Mouse (Mus musculus) heart, embryonic 12.5 days (tissue): Measurements from ENCODE around the gene Muc5b. TPM values are rescaled to one million over a fixed set of nuclear protein-coding genes. Genes with fewer than 3 reads are reported as not detected.

Experiments
- ATAC-seq: fragments of 200-750 bp; cut with Nextera tagmentation; 2 replicates; pipeline ENCODE4 v1.8.0; 2017; ENCODE audit warnings: moderate TSS enrichment, moderate library complexity; ENCODE audit not compliant: insufficient number of reproducible peaks, low FRiP score
- H3K27ac ChIP-seq: fragments of 300-500 bp; sonication (generic); 2 replicates; pipeline ENCODE4 v1.5.1; 2016; ENCODE audit warnings: mild to moderate bottlenecking, moderate library complexity; ENCODE audit not compliant: poor library complexity, severe bottlenecking
- H3K27me3 ChIP-seq: fragments of 300-500 bp; sonication (generic); replicated peaks from 2 replicates; pipeline ENCODE4 v1.6.1; 2016; ENCODE audit warnings: mild to moderate bottlenecking, moderate library complexity
- H3K36me3 ChIP-seq: fragments of 300-500 bp; sonication (generic); 2 replicates; pipeline ENCODE4 v1.6.1; 2016; ENCODE audit warnings: mild to moderate bottlenecking, moderate library complexity
- H3K4me1 ChIP-seq: fragments of 300-500 bp; sonication (generic); replicated peaks from 2 replicates; pipeline ENCODE4 v1.6.1; 2016; ENCODE audit warnings: mild to moderate bottlenecking
- H3K4me2 ChIP-seq: fragments of 300-500 bp; sonication (generic); 2 replicates; pipeline ENCODE4 v1.6.1; 2016; ENCODE audit warnings: mild to moderate bottlenecking, moderate library complexity
- H3K4me3 ChIP-seq: fragments of 300-500 bp; sonication (generic); 2 replicates; pipeline ENCODE4 v1.5.1; 2016; ENCODE audit warnings: mild to moderate bottlenecking
- H3K9ac ChIP-seq: fragments of 300-500 bp; sonication (generic); 2 replicates; pipeline ENCODE4 v1.6.1; 2016; ENCODE audit warnings: mild to moderate bottlenecking, moderate library complexity
- H3K9me3 ChIP-seq: fragments of 300-500 bp; sonication (generic); replicated peaks from 2 replicates; pipeline ENCODE4 v1.6.1; 2016; ENCODE audit warnings: mild to moderate bottlenecking, moderate library complexity
- WGBS: fragments of 180-500 bp; shearing (Covaris S2); methylation state at CpG from one replicate; pipeline ENCODE4 v1.1.7; 2016; 5-methylcytosine and 5-hydroxymethylcytosine counted together
- polyA plus RNA-seq: library from polyadenylated mRNA; unstranded; fragments of >200 nt; fragmentation: Nextera tagmentation; extraction: Ambion mirVana; gene quantifications from 2 replicates; pipeline ENCODE4 v1.2.1, GENCODE M21; 2016

Muc5b gene
- polyA plus RNA-seq, 1 experiment from 2014 or later, result 0.06 TPM

- Histone ChIP-seq H3K27ac (no peak overlapping the region), H3K9ac (no peak overlapping the region), H3K4me3 (no peak overlapping the region), H3K4me2 (no peak overlapping the region), H3K9me3 (no peaks in the 10 kb centered on the region), H3K27me3 (peaks cover 7% of the 10 kb centered on the region), H3K36me3 (no peaks in the 10 kb centered on the region), H3K4me1 (no peaks in the 10 kb centered on the region)
- WGBS, result 74% methylated on average over 6 of the region's 6 CpGs
- ATAC-seq, result no peak
Observed at GRCm38 (mm10) chr7:141823699-141824098, 15.2 kb upstream of the Muc5b start.

- no peaks in the 10 kb centered on the region for H3K9me3 ChIP-seq
- H3K27me3 ChIP-seq, result peaks cover 7% of the 10 kb centered on the region
- H3K4me1 ChIP-seq, result no peaks in the 10 kb centered on the region
- H3K36me3 ChIP-seq, result no peaks in the 10 kb centered on the region
- H3K4me3 ChIP-seq, result no peak overlapping the region
- no peak overlapping the region for H3K9ac ChIP-seq
- H3K27ac ChIP-seq, result no peak overlapping the region
- WGBS, result 83% methylated on average over 9 of the region's 9 CpGs
- no peak for ATAC-seq
- no peak overlapping the region for H3K4me2 ChIP-seq
Observed at GRCm38 (mm10) chr7:141824398-141824797, 14.5 kb upstream of the Muc5b start.

- Histone ChIP-seq H3K9me3 (no peaks in the 10 kb centered on the region), H3K27me3 (peaks cover 9% of the 10 kb centered on the region; the same call in 1 of the 2 replicates), H3K27ac (0 out of 2 replicates have a peak overlapping the region, but pooled peaks have one; percentile 16), H3K9ac (no peak overlapping the region), H3K4me1 (peaks cover 41% of the 10 kb centered on the region), H3K4me2 (no peak overlapping the region), H3K4me3 (no peak overlapping the region), H3K36me3 (no peaks in the 10 kb centered on the region)
- WGBS, result 73% methylated on average over 7 of the region's 7 CpGs
- no peak for ATAC-seq
Observed at GRCm38 (mm10) chr7:141835941-141836340, 2.9 kb upstream of the Muc5b start.

GRCm38 (mm10) chr7:141836423-141836822, 2.4 kb upstream of the Muc5b start:
- Histone ChIP-seq H3K4me2 (no peak overlapping the region), H3K9me3 (no peaks in the 10 kb centered on the region), H3K9ac (no peak overlapping the region), H3K27me3 (peaks cover 9% of the 10 kb centered on the region; the same call in 1 of the 2 replicates), H3K4me1 (peaks cover 41% of the 10 kb centered on the region), H3K36me3 (no peaks in the 10 kb centered on the region), H3K27ac (no peak overlapping the region), H3K4me3 (no peak overlapping the region)
- no peak for ATAC-seq
- WGBS, result 42% methylated on average over 8 of the region's 8 CpGs

DNA sequence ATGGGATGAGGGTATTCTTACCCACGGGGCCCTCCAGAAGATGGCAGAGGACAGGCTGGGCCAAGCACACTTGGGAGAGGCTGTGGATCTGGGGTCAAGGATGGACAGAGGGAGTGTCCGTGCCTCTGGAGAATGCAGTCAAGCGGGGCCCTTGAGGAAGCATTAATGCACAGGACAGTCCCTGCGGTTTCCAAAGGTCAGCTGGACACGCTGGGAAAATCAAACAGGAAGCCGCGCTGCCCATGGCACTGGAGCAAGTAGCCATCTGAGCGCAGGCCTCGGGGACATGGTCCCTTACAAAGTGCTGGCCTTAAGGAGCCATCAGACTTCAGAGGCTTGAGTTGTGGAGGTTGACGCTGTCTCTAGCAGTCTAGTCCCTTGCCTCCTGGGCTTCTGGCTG, 1.5 kb downstream of the Muc5b start:
- WGBS, result 84% methylated on average over 10 of the region's 10 CpGs

DNA sequence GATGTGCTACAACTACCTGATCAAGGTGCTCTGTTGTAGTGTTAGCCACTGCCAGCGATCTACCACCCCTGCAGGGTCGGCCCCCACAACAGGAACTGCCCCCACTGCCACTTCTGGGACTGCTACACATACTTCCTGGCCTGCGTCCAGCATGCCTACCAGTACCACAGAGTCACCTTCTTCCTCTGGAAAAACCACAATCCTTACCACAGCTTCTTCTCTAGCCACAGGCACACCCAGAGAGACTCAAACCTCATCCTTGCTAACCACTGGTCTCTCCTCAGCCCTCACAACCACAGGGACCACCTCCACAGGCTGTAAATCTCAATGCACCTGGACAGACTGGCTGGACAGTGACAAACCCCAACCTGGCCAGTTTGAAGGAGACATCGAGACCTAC, 22.2 kb downstream of the Muc5b start:
- H3K27me3 ChIP-seq, result no peaks in the 10 kb centered on the region; the same call in 1 of the 2 replicates
- H3K9ac ChIP-seq, result no peak overlapping the region
- H3K4me2 ChIP-seq, result no peak overlapping the region
- no peak overlapping the region for H3K4me3 ChIP-seq
- H3K9me3 ChIP-seq, result no peaks in the 10 kb centered on the region
- 70% methylated on average over 4 of the region's 4 CpGs for WGBS
- H3K27ac ChIP-seq, result no peak overlapping the region
- no peaks in the 10 kb centered on the region for H3K36me3 ChIP-seq
- H3K4me1 ChIP-seq, result no peaks in the 10 kb centered on the region
- no peak for ATAC-seq

More for the DNA sequence above, 1.5 kb downstream of the Muc5b start:
- Histone ChIP-seq H3K27me3 (peaks cover 25% of the 10 kb centered on the region), H3K4me2 (no peak overlapping the region), H3K4me3 (no peak overlapping the region), H3K9ac (no peak overlapping the region), H3K27ac (no peak overlapping the region), H3K36me3 (no peaks in the 10 kb centered on the region), H3K9me3 (no peaks in the 10 kb centered on the region), H3K4me1 (peaks cover 37% of the 10 kb centered on the region)
- no peak for ATAC-seq

DNA sequence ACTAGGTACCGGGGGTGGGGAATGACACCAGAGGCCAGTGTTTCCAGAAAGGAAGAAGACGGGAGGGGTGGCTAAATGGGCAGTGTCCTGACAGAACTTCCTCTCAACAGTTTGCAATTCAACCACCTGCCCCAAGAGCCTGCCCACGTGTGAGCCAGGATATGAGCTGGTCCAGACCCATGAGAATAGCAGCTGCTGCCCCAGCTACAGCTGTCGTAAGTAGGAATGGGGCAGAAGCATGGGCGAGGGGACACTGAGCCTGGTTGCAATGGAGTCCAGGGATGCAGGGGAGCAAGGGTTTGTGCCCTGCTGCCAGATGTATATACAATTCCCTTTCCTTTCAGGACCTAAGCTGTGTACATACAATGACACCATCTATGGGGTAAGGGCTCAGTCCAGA, 30.8 kb downstream of the Muc5b start:
- WGBS, result 65% methylated on average over 5 of the region's 5 CpGs
- Histone ChIP-seq H3K27me3 (0 out of 2 replicates have a peak, but pooled peaks cover 6% of the 10 kb centered on the region), H3K36me3 (peaks cover 20% of the 10 kb centered on the region), H3K9me3 (no peaks in the 10 kb centered on the region), H3K9ac (no peak overlapping the region), H3K4me2 (no peak overlapping the region), H3K4me1 (no peaks in the 10 kb centered on the region), H3K27ac (no peak overlapping the region), H3K4me3 (no peak overlapping the region)
- no peak for ATAC-seq

- no peak overlapping the region for H3K4me2 ChIP-seq
- no peak overlapping the region for H3K4me3 ChIP-seq
- peaks cover 23% of the 10 kb centered on the region for H3K36me3 ChIP-seq
- 0 out of 2 replicates have a peak, but pooled peaks cover 6% of the 10 kb centered on the region for H3K27me3 ChIP-seq
- WGBS, result 70% methylated on average over 5 of the region's 5 CpGs
- H3K4me1 ChIP-seq, result no peaks in the 10 kb centered on the region
- H3K9me3 ChIP-seq, result no peaks in the 10 kb centered on the region
- no peak for ATAC-seq
- no peak overlapping the region for H3K9ac ChIP-seq
- H3K27ac ChIP-seq, result no peak overlapping the region
Observed at GRCm38 (mm10) chr7:141870553-141870952, 31.7 kb downstream of the Muc5b start.

DNA sequence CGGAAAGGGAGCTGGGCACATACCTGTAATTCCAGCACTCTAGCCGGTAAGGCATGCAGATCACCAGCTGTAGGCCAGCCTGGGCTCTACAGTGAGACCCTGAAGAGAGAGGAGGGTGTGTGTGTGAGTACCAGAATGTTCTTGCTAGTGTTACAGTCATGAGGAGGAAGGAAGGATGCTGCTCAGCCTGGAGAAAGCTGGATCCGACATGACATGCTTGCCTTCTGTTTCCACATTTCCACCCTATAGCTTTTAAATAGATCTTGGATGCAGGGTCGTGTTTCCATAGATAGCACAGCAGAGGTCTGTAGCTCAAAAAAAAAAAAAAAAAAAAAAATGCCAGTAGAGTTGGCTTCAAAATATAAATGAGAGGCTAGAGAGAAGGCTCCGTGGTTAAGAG, 36.0 kb downstream of the Muc5b start:
- Histone ChIP-seq H3K4me3 (no peak overlapping the region), H3K9me3 (no peaks in the 10 kb centered on the region), H3K4me2 (no peak overlapping the region), H3K4me1 (no peaks in the 10 kb centered on the region), H3K27me3 (no peaks in the 10 kb centered on the region), H3K27ac (no peak overlapping the region), H3K36me3 (peaks cover 41% of the 10 kb centered on the region), H3K9ac (no peak overlapping the region)
- WGBS, result 73% methylated on average over 5 of the region's 5 CpGs
- ATAC-seq, result no peak

DNA sequence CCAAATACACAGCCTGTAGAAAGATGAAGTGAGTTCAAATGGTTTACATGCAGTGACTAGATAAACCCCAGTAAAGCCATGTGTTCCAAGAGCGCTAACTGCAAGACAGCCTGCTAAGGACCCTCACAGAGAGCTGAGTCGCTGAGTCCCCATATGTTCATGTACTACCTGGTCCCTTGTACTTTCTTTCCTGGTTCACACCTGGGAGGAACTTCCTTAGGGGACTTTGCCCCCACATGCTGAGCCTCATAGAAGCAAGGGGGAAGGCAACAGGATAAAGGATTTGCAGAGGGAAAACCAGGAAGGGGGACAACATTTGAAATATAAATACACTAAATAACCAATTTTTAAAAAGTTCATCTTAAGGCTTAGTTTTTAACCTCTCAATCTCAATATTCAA, 39.9 kb downstream of the Muc5b start:
- Histone ChIP-seq H3K27me3 (no peaks in the 10 kb centered on the region), H3K4me3 (no peak overlapping the region), H3K27ac (no peak overlapping the region), H3K4me2 (no peak overlapping the region), H3K9me3 (no peaks in the 10 kb centered on the region), H3K4me1 (peaks cover 11% of the 10 kb centered on the region; the same call in 1 of the 2 replicates), H3K36me3 (peaks cover 67% of the 10 kb centered on the region), H3K9ac (no peak overlapping the region)
- no peak for ATAC-seq
- WGBS, result 79% methylated on average over 2 of the region's 2 CpGs

GRCm38 (mm10) chr7:141892151-141892550, 53.3 kb downstream of the Muc5b start:
- no peak overlapping the region for H3K4me2 ChIP-seq
- H3K9me3 ChIP-seq, result no peaks in the 10 kb centered on the region
- no peak overlapping the region for H3K4me3 ChIP-seq
- H3K9ac ChIP-seq, result no peak overlapping the region
- no peak overlapping the region for H3K27ac ChIP-seq
- no peaks in the 10 kb centered on the region for H3K27me3 ChIP-seq
- no peak for ATAC-seq
- WGBS, result 92% methylated on average over 7 of the region's 7 CpGs
- peaks cover 30% of the 10 kb centered on the region for H3K4me1 ChIP-seq
- H3K36me3 ChIP-seq, result peaks cover 58% of the 10 kb centered on the region

DNA sequence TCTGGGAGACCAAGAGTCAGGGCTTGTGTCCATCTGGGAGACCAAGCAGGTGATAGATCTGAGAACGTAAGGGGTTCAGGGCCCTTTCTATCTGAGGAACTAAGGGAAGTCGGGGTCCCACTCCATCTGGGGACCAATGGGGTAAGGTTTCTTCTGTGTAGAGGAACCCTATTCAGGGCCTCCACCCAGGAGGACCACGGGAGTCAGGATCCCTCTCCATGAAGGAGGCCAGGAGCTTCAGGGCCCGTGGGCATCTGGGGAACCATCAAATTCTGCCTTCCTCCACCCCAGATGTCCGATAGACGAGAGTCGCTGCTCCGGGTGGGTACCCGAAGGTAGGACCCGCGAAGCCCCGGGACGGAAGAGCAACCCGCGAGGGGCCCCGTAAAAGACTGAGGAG, 63.0 kb downstream of the Muc5b start:
- Histone ChIP-seq H3K27ac (peak overlapping the region; percentile 81), H3K9me3 (no peaks in the 10 kb centered on the region), H3K36me3 (no peaks in the 10 kb centered on the region), H3K27me3 (peaks cover 27% of the 10 kb centered on the region), H3K9ac (peak overlapping the region; percentile 97), H3K4me2 (peak overlapping the region; percentile 95), H3K4me1 (peaks cover 33% of the 10 kb centered on the region), H3K4me3 (peak overlapping the region; percentile 100)
- ATAC-seq, result peak; percentile 44
- WGBS, result 0% methylated on average over 16 of the region's 16 CpGs
